8 mouse cellular contexts compared by ENCODE assay signal in the genomic region with DNA sequence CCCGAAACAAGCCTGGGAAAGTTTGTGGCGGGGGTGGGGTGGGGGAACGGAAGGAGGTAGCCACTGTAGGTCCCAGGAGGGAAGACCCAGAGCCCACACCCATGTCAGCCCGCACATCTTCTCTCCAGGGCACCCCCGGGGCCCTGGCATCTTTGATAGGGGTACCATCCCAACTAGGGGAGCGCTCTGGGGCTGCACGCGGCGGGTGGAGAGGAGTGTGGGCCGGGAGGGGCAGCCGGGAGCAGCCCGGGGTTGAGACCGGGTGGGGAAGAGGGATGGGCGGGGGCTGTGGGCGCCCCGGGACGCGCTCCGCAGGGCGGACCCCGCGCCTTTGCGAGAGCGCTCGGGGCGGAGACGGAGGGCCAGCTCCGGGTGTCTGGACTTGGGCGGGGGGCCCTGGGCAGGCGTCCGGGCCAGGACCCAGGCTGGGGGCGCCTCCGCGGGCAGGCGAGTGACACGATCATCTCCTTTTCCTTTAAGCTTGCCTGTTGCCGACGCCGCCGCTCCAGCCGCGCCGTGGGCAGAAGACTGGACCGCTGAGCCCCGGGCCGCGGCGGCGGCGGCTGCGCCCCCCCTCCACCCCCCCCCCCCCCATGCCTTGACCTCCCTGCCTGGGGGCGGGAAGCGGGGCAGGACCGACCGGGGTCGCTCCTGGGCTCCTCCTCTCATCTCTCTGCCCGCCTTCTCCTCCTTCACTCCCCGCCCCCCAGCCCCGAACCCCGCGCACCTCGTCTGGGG.
DNase-seq lines count a peak whose midpoint lies in the region.

No protein-coding gene starts in this region.

- peak; percentile 30 for DNase-seq in 3T3-L1 (ENCODE audit: low read depth, low spot score)
- peak; percentile 86 for DNase-seq in R1 (ENCODE audit: low read depth, low spot score)
- DNase-seq in embryo, embryonic 9.5 days (ENCODE audit: extremely low spot score), result peak; percentile 88
- DNase-seq in heart, adult 9 months (ENCODE audit: low spot score in 2 of 2), result peak; percentile 71 to 78
- DNase-seq in kidney, adult 9 months, result peak; percentile 23
- DNase-seq in lung, postnatal 10 days, result peak; percentile 75
- peak; percentile 65 for DNase-seq in right cerebral cortex, postnatal 25 days
- no peak for DNase-seq in c-Kit-positive CD71-positive TER-119-positive erythroid progenitor cells, embryonic 14.5 days (ENCODE audit: low spot score)
